In genomic region chr4:67473034-67473433, GRCm38 (mm10) we compare ENCODE assay signal across 29 mouse cellular contexts.
"Had no signal": no experiment of that assay in that cellular context is flagged by ENCODE, and none has a peak within 500 bp of the region (broad histone marks: within the 10 kb centered on the region; RNA-seq: fewer than 3 reads in every experiment).

No protein-coding gene starts in this region.

- H3K4me1 ChIP-seq: embryonic facial prominence, embryonic 10.5 days; embryonic facial prominence, embryonic 12.5 days; embryonic facial prominence, embryonic 13.5 days; embryonic facial prominence, embryonic 15.5 days; forebrain, embryonic 10.5 days; forebrain, embryonic 12.5 days had no signal

- ATAC-seq: forebrain, embryonic 13.5 days; forebrain, embryonic 14.5 days; forebrain, embryonic 15.5 days; forebrain, embryonic 16.5 days; forebrain, postnatal 0 days had no signal

- H3K9ac ChIP-seq: embryonic facial prominence, embryonic 12.5 days; embryonic facial prominence, embryonic 13.5 days; embryonic facial prominence, embryonic 15.5 days; forebrain, embryonic 12.5 days; forebrain, embryonic 13.5 days; forebrain, embryonic 15.5 days; forebrain, postnatal 0 days had no signal

- H3K27me3 ChIP-seq: embryonic facial prominence, embryonic 12.5 days; embryonic facial prominence, embryonic 13.5 days; embryonic facial prominence, embryonic 15.5 days; forebrain, embryonic 12.5 days; forebrain, embryonic 13.5 days; forebrain, embryonic 15.5 days had no signal

- H3K36me3 ChIP-seq: embryonic facial prominence, embryonic 10.5 days; embryonic facial prominence, embryonic 12.5 days; embryonic facial prominence, embryonic 13.5 days; embryonic facial prominence, embryonic 15.5 days; forebrain, embryonic 10.5 days; forebrain, embryonic 12.5 days; forebrain, embryonic 15.5 days had no signal

- DNase-seq: cerebellum, adult 2 months; cerebellum, adult 8-10 months; cerebellum, adult 9-10 months; cerebellum, adult 9-11 months; cerebellum, postnatal 10 days; cerebellum, postnatal 14 days; cerebellum, postnatal 25 days; cerebellum, postnatal 36 days; embryo, embryonic 11 days; forebrain, postnatal 0 days; gastrocnemius, adult 2 months; gastrocnemius, postnatal 10 days; gastrocnemius, postnatal 14 days; gastrocnemius, postnatal 25 days; gastrocnemius, postnatal 36 days; heart, adult 11 months; heart, adult 18-20 months; heart, adult 2 months had no signal

- H3K9me3 ChIP-seq: embryonic facial prominence, embryonic 10.5 days; embryonic facial prominence, embryonic 12.5 days; embryonic facial prominence, embryonic 13.5 days; embryonic facial prominence, embryonic 15.5 days; forebrain, embryonic 10.5 days; forebrain, embryonic 12.5 days; forebrain, embryonic 13.5 days; forebrain, embryonic 15.5 days had no signal

- H3K4me2 ChIP-seq: embryonic facial prominence, embryonic 12.5 days; embryonic facial prominence, embryonic 13.5 days; embryonic facial prominence, embryonic 15.5 days; forebrain, embryonic 12.5 days; forebrain, embryonic 13.5 days; forebrain, embryonic 15.5 days had no signal

- H3K27ac ChIP-seq: embryonic facial prominence, embryonic 10.5 days; embryonic facial prominence, embryonic 12.5 days; embryonic facial prominence, embryonic 13.5 days; embryonic facial prominence, embryonic 15.5 days; forebrain, embryonic 10.5 days; forebrain, embryonic 12.5 days; forebrain, embryonic 13.5 days; forebrain, embryonic 15.5 days; gastrocnemius, adult 2 months; heart, adult 2 months had no signal

- H3K4me3 ChIP-seq: embryonic facial prominence, embryonic 10.5 days; embryonic facial prominence, embryonic 12.5 days; embryonic facial prominence, embryonic 13.5 days; embryonic facial prominence, embryonic 15.5 days; erythroblast, embryonic 14.5 days; forebrain, embryonic 10.5 days; forebrain, embryonic 12.5 days; forebrain, embryonic 13.5 days; forebrain, embryonic 15.5 days; gastrocnemius, adult 2 months; heart, adult 2 months had no signal
